Mouse (Mus musculus) hindbrain, postnatal 0 days (tissue): ENCODE data around the gene Cdhr5. TPM values are rescaled to one million over a fixed set of nuclear protein-coding genes. Genes with fewer than 3 reads are reported as not detected.
A peak's percentile ranks its signal among the peaks of the same experiment; 100 is the strongest.

ENCODE experiments used
- ATAC-seq: fragments of 200-750 bp; cut with Nextera tagmentation; 2 replicates; pipeline ENCODE4 v1.8.0; 2017; ENCODE audit warnings: mild to moderate bottlenecking, moderate TSS enrichment, moderate library complexity
- DNase-seq: peaks from one replicate; pipeline ENCODE4 v3.0.0-alpha.2; 2015; ENCODE audit warnings: low spot score
- H3K27ac ChIP-seq: fragments of 300-500 bp; sonication (generic); 2 replicates; pipeline ENCODE4 v1.5.1; 2014; ENCODE audit warnings: mild to moderate bottlenecking
- H3K27me3 ChIP-seq: fragments of 300-500 bp; sonication (generic); 2 replicates; pipeline ENCODE4 v1.6.1; 2014; ENCODE audit warnings: low read length, mixed read lengths; ENCODE audit not compliant: insufficient read depth
- H3K36me3 ChIP-seq: fragments of 300-500 bp; sonication (generic); 2 replicates; pipeline ENCODE4 v1.6.1; 2014; ENCODE audit warnings: low read length, mixed read lengths; ENCODE audit not compliant: insufficient read depth
- H3K4me1 ChIP-seq: fragments of 300-500 bp; sonication (generic); 2 replicates; pipeline ENCODE4 v1.6.1; 2014; ENCODE audit warnings: antibody characterized with exemption, low read length, mixed read lengths; ENCODE audit not compliant: insufficient read depth
- H3K4me2 ChIP-seq: fragments of 300-500 bp; sonication (generic); 2 replicates; pipeline ENCODE4 v1.6.1; 2014; ENCODE audit warnings: low read depth, mild to moderate bottlenecking, low read length, moderate library complexity, mixed read lengths
- H3K4me3 ChIP-seq: fragments of 300-500 bp; sonication (generic); 2 replicates; pipeline ENCODE4 v1.5.1; 2014; ENCODE audit warnings: low read length
- H3K9ac ChIP-seq: fragments of 300-500 bp; sonication (generic); replicated peaks from 2 replicates; pipeline ENCODE4 v1.6.1; 2014; ENCODE audit warnings: mild to moderate bottlenecking, low read length, moderate library complexity, mixed read lengths
- H3K9me3 ChIP-seq: fragments of 300-500 bp; sonication (generic); 2 replicates; pipeline ENCODE4 v1.6.1; 2016; ENCODE audit warnings: low read length, mixed read lengths
- CTCF ChIP-seq: IDR thresholded peaks from 2 replicates; pipeline ENCODE4 v1.5.1; 2016; ENCODE audit warnings: antibody characterized with exemption, control low read depth, low read depth
- WGBS: fragments of 180-500 bp; shearing (Covaris S2); extraction: QIAGEN DNeasy Blood & Tissue Kit; methylation state at CpG from one replicate; pipeline ENCODE4 v1.1.7; 2014; 5-methylcytosine and 5-hydroxymethylcytosine counted together
- polyA plus RNA-seq: library from polyadenylated mRNA; unstranded; fragments of >200 nt; fragmentation: Nextera tagmentation; extraction: Ambion mirVana; gene quantifications from 2 replicates; pipeline ENCODE4 v1.2.1, GENCODE M21; 2015
- total RNA-seq: library from RNA; depleted of rRNA; stranded (reverse); fragments of >200 nt; gene quantifications from 2 replicates; pipeline ENCODE4 v1.2.3, GENCODE M21; 2014

Cdhr5 gene
- total and polyA plus RNA-seq, 2 experiments from 2014 or later: 0.23 TPM; not detected in 1

DNA sequence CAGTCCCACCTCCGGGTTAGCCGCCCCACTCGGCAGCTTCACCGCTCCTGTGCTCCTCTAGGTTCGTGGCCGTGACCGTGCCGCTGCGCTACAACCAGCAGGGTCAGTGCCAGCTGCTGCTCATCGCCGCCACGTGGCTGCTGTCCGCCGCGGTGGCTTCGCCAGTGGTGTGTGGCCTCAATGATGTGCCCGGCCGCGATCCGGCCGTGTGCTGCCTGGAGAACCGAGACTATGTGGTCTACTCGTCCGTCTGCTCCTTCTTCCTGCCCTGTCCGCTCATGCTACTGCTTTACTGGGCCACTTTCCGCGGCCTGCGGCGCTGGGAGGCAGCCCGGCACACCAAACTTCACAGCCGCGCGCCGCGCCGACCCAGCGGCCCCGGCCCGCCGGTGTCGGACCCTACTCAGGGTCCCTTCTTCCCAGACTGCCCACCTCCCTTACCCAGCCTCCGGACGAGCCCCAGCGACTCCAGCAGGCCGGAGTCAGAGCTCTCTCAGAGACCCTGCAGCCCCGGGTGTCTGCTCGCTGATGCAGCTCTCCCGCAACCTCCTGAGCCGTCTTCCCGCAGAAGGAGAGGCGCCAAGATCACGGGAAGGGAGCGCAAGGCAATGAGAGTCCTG is 17.4 kb upstream of the Cdhr5 start:
- peak; percentile 38 for TF ChIP-seq CTCF
- ATAC-seq (peak; percentile 33; the same call in 1 of the 2 replicates), DNase-seq (peak; percentile 57)
- Histone ChIP-seq H3K4me3 (peak overlapping the region; percentile 35), H3K27ac (no peak overlapping the region), H3K36me3 (no peaks in the 10 kb centered on the region), H3K9ac (peak overlapping the region; percentile 21; the same call in 1 of the 2 replicates), H3K9me3 (no peaks in the 10 kb centered on the region), H3K4me2 (peak overlapping the region; percentile 65), H3K4me1 (peaks cover 7% of the 10 kb centered on the region), H3K27me3 (peaks cover 31% of the 10 kb centered on the region)
- WGBS: under 1% methylated on average over 53 of the region's 53 CpGs

DNA sequence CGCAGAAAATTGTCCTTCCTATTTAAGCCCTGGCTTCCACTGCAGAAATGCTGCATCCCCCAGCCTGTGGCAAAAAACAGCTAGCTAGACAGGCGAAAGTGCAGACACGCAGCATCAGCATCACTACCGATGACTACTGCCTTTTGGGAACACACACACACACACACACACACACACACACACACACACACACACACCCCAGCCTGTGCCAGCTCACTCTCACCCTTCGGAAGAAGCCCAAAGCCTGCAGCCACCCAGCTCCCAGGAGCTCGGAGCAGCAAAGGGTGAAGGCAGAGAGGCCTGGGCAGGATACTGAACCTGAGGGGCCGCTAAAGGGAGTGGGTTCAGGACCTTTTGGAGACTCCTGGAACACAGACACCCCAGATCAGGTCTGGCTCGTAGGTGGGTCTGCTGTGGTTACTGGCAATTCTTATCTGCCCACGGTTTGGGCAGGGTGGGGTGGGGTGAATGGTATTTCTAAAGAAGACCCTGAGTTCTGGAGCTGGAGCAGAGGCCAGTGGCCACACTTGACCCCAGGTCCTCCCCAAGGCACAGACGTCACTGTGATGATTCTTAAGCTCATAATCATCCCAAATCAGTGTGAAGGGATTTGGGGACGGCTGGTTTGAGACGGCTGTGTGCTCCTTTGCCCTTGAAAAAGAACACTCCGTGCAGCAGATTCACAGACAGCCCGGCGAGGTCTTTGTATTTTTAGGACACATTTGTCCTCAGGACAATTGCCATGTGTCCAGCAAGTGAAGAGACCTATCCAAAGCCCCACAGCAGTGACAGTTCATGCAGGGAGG is 16.2 kb upstream of the Cdhr5 start:
- Histone ChIP-seq H3K27me3 (peaks cover 31% of the 10 kb centered on the region), H3K4me1 (peaks cover 7% of the 10 kb centered on the region), H3K9me3 (no peaks in the 10 kb centered on the region), H3K9ac (0 out of 2 replicates have a peak overlapping the region, but pooled peaks have one; percentile 57), H3K4me3 (peak overlapping the region; percentile 51), H3K4me2 (peak overlapping the region; percentile 92), H3K27ac (no peak overlapping the region), H3K36me3 (no peaks in the 10 kb centered on the region)
- ATAC-seq (no peak), DNase-seq (peak; percentile 15)
- WGBS: 37% methylated on average over 15 of the region's 15 CpGs
- no peak for TF ChIP-seq CTCF

DNA sequence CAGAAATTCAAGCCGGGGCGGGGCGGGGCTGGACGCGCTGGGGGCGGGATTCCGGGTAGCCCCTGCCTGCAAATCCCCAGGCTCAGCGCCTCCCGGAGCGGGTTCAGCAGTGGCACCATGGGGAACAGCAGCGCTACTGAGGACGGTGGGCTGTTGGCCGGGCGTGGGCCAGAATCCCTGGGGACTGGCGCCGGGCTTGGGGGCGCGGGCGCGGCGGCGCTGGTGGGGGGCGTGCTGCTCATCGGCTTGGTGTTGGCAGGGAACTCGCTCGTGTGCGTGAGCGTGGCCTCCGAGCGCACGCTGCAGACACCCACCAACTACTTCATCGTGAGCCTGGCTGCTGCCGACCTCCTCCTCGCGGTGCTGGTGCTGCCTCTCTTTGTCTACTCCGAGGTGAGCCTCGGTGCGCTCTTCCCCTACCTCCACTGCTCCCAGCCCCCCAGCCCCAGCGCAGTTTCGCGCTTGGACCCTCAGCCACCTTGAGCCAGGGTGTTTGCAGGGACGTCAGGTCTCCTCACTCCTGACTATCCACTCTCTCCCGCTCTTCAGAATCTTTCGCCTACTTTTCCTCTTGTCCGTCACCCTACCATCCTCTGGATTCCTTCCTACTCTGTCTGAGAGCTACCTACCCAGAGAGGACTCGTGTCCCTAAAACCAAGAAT is 15.5 kb upstream of the Cdhr5 start, which contains the start of gene Drd4:
TSS of gene Drd4 (plus strand) at position 86 of the 662 bp plus-strand sequence.
- Histone ChIP-seq H3K27ac (no peak within 1 kb of the TSS), H3K27me3 (peaks cover 31% of the 10 kb centered on the region), H3K4me3 (peak within 1 kb of the TSS; percentile 51), H3K9ac (peak within 1 kb of the TSS; percentile 57), H3K9me3 (no peaks in the 10 kb centered on the region), H3K4me2 (peak within 1 kb of the TSS; percentile 92), H3K4me1 (peaks cover 7% of the 10 kb centered on the region), H3K36me3 (no peaks in the 10 kb centered on the region)
- 3% methylated on average over 46 of the region's 46 CpGs for WGBS
- DNase-seq: peak; percentile 36
- TF ChIP-seq CTCF: no peak
- ATAC-seq: peak; percentile 59; the same call in 1 of the 2 replicates

DNA sequence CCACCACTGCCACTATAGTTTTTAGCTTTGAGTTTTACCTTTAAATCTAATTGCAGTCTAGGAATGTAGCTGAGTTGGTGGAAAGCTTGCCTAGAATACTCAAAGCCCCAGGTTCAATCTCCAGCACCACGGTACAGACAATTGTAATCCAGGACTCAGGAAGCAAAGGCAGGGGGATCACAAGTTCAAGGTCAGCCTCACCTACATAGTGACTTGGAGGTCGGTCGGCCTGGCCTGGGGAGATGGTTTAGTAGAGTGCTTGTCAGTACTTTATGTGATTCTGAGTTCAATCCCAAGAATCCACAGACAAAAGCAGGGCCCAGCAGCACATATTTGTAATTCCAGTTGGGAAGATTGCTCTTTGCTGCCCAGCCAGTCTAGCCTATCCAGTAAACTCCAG is 11.5 kb upstream of the Cdhr5 start:
- 89% methylated on average over 3 of the region's 3 CpGs for WGBS
- no peaks in the 10 kb centered on the region for H3K4me1 ChIP-seq

DNA sequence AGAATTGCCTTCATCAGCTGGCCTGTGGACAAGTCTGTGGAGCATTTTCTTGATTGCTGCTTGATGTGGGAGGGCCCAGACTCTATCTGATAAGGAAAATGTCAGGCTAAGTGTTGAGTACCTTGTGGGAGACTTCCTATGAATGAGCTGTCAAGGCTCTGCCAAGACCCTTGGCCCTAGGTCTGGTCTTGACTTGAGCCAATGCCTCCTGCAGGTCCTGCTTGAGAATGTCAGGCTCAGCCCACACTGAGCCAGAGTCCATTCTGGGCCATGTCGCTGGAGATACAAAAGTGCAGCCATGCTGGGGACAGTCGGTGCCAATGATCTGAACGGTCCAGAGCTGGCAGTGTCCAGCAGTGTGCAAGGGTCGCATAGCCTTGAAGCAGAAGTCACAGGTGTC is 6.2 kb upstream of the Cdhr5 start:
- Histone ChIP-seq H3K9me3 (no peaks in the 10 kb centered on the region), H3K36me3 (no peaks in the 10 kb centered on the region), H3K4me2 (no peak overlapping the region), H3K9ac (no peak overlapping the region), H3K27me3 (no peaks in the 10 kb centered on the region), H3K4me3 (no peak overlapping the region), H3K27ac (no peak overlapping the region), H3K4me1 (peaks cover 8% of the 10 kb centered on the region; the same call in 1 of the 2 replicates)
- TF ChIP-seq CTCF: no peak
- WGBS: 83% methylated on average over 4 of the region's 4 CpGs
- DNase-seq (no peak), ATAC-seq (no peak)

More for the DNA sequence above, 11.5 kb upstream of the Cdhr5 start:
- Histone ChIP-seq H3K4me2 (no peak overlapping the region), H3K4me3 (no peak overlapping the region), H3K36me3 (no peaks in the 10 kb centered on the region), H3K9me3 (no peaks in the 10 kb centered on the region), H3K9ac (no peak overlapping the region), H3K27me3 (peaks cover 8% of the 10 kb centered on the region), H3K27ac (no peak overlapping the region)
- no peak for TF ChIP-seq CTCF
- ATAC-seq: no peak
- DNase-seq: no peak

DNA sequence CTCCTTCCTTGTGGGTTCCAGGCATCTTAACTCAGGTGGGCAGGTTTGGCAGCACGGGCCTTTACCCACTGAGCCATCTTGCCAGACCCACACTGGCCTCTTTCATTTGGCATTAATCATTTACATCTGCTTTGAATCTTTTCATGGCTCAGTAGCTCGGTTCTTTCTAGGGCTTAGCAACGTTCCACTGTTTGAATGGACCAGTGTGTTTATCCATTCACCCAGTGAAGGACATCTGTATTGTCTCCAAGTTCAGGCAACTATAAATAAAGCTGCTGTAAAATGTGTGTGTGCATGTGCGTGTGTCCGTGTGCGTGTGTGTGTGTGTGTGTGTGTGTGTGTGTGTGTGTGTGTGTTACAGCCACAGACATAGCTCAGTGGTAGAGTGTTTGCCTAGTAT is 4.9 kb upstream of the Cdhr5 start:
- Histone ChIP-seq H3K27ac (no peak overlapping the region), H3K27me3 (no peaks in the 10 kb centered on the region), H3K4me3 (no peak overlapping the region), H3K4me1 (peaks cover 8% of the 10 kb centered on the region; the same call in 1 of the 2 replicates), H3K36me3 (no peaks in the 10 kb centered on the region), H3K9ac (no peak overlapping the region), H3K9me3 (no peaks in the 10 kb centered on the region), H3K4me2 (no peak overlapping the region)
- TF ChIP-seq CTCF: no peak
- peak; percentile 36 for ATAC-seq
- no peak for DNase-seq
- 44% methylated on average over 6 of the region's 6 CpGs for WGBS
